Mouse (Mus musculus): Measurements from ENCODE around the gene Prkg1. TPM values are rescaled to one million over a fixed set of nuclear protein-coding genes. Genes with fewer than 3 reads are reported as not detected.

The Prkg1 gene
- total RNA-seq, 2 experiments from 2014 or later = 22.5 to 37.7 TPM

GRCm38 (mm10) chr19:31180757-31181156, 584.1 kb downstream of the Prkg1 start:
- no peak overlapping the region for H3K4me3 ChIP-seq
- no peak for TF ChIP-seq CTCF (IDR thresholded peaks at IDR 0.05)
- H3K27ac ChIP-seq = no peak overlapping the region
- intact Hi-C loops (cut with DNase I) = no loop called here
- no peak for DNase-seq

- H3K4me3 ChIP-seq = no peak overlapping the region
- no peak overlapping the region for H3K27ac ChIP-seq
- TF ChIP-seq CTCF (IDR thresholded peaks at IDR 0.05) = no peak
- no peak for DNase-seq
- intact Hi-C loops (cut with DNase I) = no loop called here
Observed at GRCm38 (mm10) chr19:31177279-31177922, 587.4 kb downstream of the Prkg1 start.

GRCm38 (mm10) chr19:31170985-31171384, 593.8 kb downstream of the Prkg1 start:
- no peak for DNase-seq
- no peak for TF ChIP-seq CTCF (IDR thresholded peaks at IDR 0.05)
- Histone ChIP-seq H3K27ac (no peak overlapping the region), H3K4me3 (no peak overlapping the region)
- intact Hi-C loops (cut with DNase I) = no loop called here

GRCm38 (mm10) chr19:31158944-31159460, 605.8 kb downstream of the Prkg1 start:
- Histone ChIP-seq H3K4me3 (no peak overlapping the region), H3K27ac (no peak overlapping the region)
- DNase-seq = no peak
- TF ChIP-seq CTCF (IDR thresholded peaks at IDR 0.05) = no peak
- intact Hi-C loops (cut with DNase I) = no loop called here

GRCm38 (mm10) chr19:31153399-31153798, 611.4 kb downstream of the Prkg1 start:
- DNase-seq = no peak
- H3K4me3 ChIP-seq = no peak overlapping the region
- intact Hi-C loops (cut with DNase I) = no loop called here
- H3K27ac ChIP-seq = no peak overlapping the region
- no peak for TF ChIP-seq CTCF (IDR thresholded peaks at IDR 0.05)

DNA sequence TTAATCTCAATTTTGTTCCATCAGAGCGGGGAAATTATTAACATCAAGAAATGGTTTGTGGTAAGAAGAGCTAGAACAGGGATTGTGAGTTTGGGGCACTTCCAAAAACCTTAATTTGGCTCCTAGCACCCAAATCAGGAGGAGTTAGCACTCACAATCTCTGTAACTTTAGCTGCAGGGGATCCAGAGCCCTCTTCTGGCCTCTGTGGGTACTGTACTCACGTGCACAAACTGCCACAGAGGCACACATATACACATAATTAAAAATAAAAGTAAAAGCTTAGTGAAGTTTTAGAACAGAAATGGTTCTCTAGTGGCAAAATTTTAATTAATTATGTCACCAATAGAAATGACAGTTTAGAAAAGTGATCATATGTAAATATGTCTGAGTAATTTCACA, 614.9 kb downstream of the Prkg1 start:
- intact Hi-C loops (cut with DNase I) = no loop called here
- DNase-seq = no peak

GRCm38 (mm10) chr19:31147457-31147856, 617.4 kb downstream of the Prkg1 start:
- intact Hi-C loops (cut with DNase I) = no loop called here
- DNase-seq = no peak
- no peak for TF ChIP-seq CTCF (IDR thresholded peaks at IDR 0.05)
- Histone ChIP-seq H3K4me3 (no peak overlapping the region), H3K27ac (no peak overlapping the region)

More for the DNA sequence above, 614.9 kb downstream of the Prkg1 start:
- peak; percentile 17; the same call in 1 of the 2 replicates for TF ChIP-seq CTCF (IDR thresholded peaks at IDR 0.05)
- no peak overlapping the region for H3K4me3 ChIP-seq
- H3K27ac ChIP-seq = no peak overlapping the region

- intact Hi-C loops (cut with DNase I) = no loop called here
- no peak overlapping the region for H3K4me3 ChIP-seq
- no peak overlapping the region for H3K27ac ChIP-seq
- DNase-seq = no peak
- no peak for TF ChIP-seq CTCF (IDR thresholded peaks at IDR 0.05)
Observed at GRCm38 (mm10) chr19:31146156-31146555, 618.7 kb downstream of the Prkg1 start.

GRCm38 (mm10) chr19:31141905-31142304, 622.9 kb downstream of the Prkg1 start:
- Histone ChIP-seq H3K27ac (no peak overlapping the region), H3K4me3 (no peak overlapping the region)
- intact Hi-C loops (cut with DNase I) = no loop called here
- TF ChIP-seq CTCF (IDR thresholded peaks at IDR 0.05) = no peak
- DNase-seq = no peak

GRCm38 (mm10) chr19:31136316-31136715, 628.5 kb downstream of the Prkg1 start:
- no peak overlapping the region for H3K4me3 ChIP-seq
- TF ChIP-seq CTCF (IDR thresholded peaks at IDR 0.05) = no peak
- intact Hi-C loops (cut with DNase I) = no loop called here
- no peak for DNase-seq
- no peak overlapping the region for H3K27ac ChIP-seq

GRCm38 (mm10) chr19:31132614-31133013, 632.2 kb downstream of the Prkg1 start:
- no peak for DNase-seq
- H3K4me3 ChIP-seq = no peak overlapping the region
- no peak for TF ChIP-seq CTCF (IDR thresholded peaks at IDR 0.05)
- intact Hi-C loops (cut with DNase I) = no loop called here
- no peak overlapping the region for H3K27ac ChIP-seq

DNA sequence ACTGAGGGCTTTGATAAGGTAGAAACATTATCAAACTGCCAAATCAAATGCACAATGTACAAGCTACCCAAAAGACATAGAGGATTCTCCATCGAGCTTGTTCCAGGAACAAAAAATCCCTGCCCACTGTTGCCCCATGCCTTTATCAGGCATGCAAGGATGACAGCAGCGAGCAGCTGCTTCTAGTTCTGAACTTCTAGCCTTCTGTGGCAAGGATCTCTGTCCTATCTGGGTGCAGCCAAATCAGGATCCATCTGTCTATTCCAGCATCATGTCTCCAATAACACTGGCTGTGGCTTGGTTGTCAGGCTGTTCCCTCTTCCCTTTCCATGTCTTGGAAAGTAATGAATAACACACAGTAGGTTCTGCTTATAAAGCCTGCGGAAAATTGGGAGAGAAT, 640.2 kb downstream of the Prkg1 start:
- no peak for TF ChIP-seq CTCF (IDR thresholded peaks at IDR 0.05)
- H3K27ac ChIP-seq = no peak overlapping the region
- DNase-seq = no peak

DNA sequence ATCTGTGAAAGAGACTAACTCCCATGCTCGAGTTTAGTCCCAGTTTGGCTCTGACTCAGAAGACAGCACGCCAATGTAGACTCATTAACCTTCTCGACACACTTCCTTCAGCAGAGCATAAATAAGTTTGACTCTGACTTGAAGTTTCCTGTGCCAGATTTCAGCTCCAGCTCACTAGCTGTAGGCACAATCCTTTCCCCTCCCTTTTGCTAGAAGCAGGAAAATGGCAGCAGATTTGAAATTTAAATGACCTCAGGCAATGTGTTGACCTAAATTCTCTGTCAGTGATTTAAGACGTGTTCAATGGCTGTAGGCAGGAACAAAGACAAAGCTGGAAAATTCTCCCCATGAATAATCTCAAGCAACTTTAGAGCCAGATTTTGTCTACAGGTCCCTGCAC, 650.1 kb downstream of the Prkg1 start:
- no peak for DNase-seq
- no peak overlapping the region for H3K27ac ChIP-seq
- intact Hi-C loops (cut with DNase I) = no loop called here
- no peak for TF ChIP-seq CTCF (IDR thresholded peaks at IDR 0.05)
- no peak overlapping the region for H3K4me3 ChIP-seq

More for the DNA sequence above, 640.2 kb downstream of the Prkg1 start:
- intact Hi-C loops (cut with DNase I) = no loop called here
- no peak overlapping the region for H3K4me3 ChIP-seq
